Mouse (Mus musculus) liver, adult 2 months (tissue): ENCODE results near the gene Apobec4. TPM values are rescaled to one million over a fixed set of nuclear protein-coding genes. Genes with fewer than 3 reads are reported as not detected.
A peak's percentile ranks its signal among the peaks of the same experiment; 100 is the strongest.

Source experiments
- DNase-seq: peaks from one replicate; pipeline ENCODE4 v3.0.0-alpha.2; 2011; ENCODE audit warnings: low read depth, low spot score; ENCODE audit errors: extremely low read depth
- H3K27ac ChIP-seq: fragments of 200-500 bp; replicated peaks from 2 replicates; pipeline ENCODE4 v1.5.1; 2012; ENCODE audit warnings: low read depth, mild to moderate bottlenecking, control low read depth, inconsistent platforms, low read length; ENCODE audit not compliant: insufficient read depth
- H3K27me3 ChIP-seq: fragments of 200-500 bp; 2 replicates; pipeline ENCODE4 v1.6.1; 2012; ENCODE audit warnings: mild to moderate bottlenecking, moderate library complexity, low read length, inconsistent platforms; ENCODE audit not compliant: control insufficient read depth, insufficient read depth
- H3K36me3 ChIP-seq: fragments of 200-500 bp; 2 replicates; pipeline ENCODE4 v1.6.1; 2012; ENCODE audit warnings: low read length, inconsistent platforms; ENCODE audit not compliant: control insufficient read depth, insufficient read depth
- H3K4me1 ChIP-seq: fragments of 200-500 bp; 2 replicates; pipeline ENCODE4 v1.6.1; 2011; ENCODE audit warnings: low read length; ENCODE audit not compliant: control insufficient read depth, insufficient read depth
- H3K4me3 ChIP-seq: fragments of 200-500 bp; 2 replicates; pipeline ENCODE4 v1.5.1; 2011; ENCODE audit warnings: low read depth, mild to moderate bottlenecking, control low read depth, low read length, moderate library complexity; ENCODE audit not compliant: insufficient read depth
- H3K79me2 ChIP-seq: fragments of 200-500 bp; 2 replicates; pipeline ENCODE4 v1.6.1; 2012; ENCODE audit warnings: inconsistent platforms, mild to moderate bottlenecking, low read length, moderate library complexity; ENCODE audit not compliant: control insufficient read depth, insufficient read depth
- H3K9ac ChIP-seq: fragments of 200-500 bp; 2 replicates; pipeline ENCODE4 v1.6.1; 2012; ENCODE audit warnings: low read depth, mild to moderate bottlenecking, control low read depth, inconsistent platforms, low read length
- CTCF ChIP-seq: fragments of 200-500 bp; IDR thresholded peaks from 2 replicates; pipeline ENCODE4 v1.5.1; 2011; ENCODE audit warnings: low read depth, low read length, control low read depth
- POLR2A ChIP-seq: fragments of 200-500 bp; IDR thresholded peaks from 2 replicates; pipeline ENCODE4 v1.6.1; 2011; ENCODE audit warnings: low read length, control low read depth; ENCODE audit not compliant: insufficient read depth; ENCODE audit errors: extremely low read depth
- WGBS: fragments of 180-500 bp; shearing (Covaris S2); methylation state at CpG from one replicate; pipeline ENCODE4 v1.1.7; 2018; 5-methylcytosine and 5-hydroxymethylcytosine counted together
- polyA plus RNA-seq: library from polyadenylated mRNA; depleted of rRNA; stranded (reverse); fragments of >200 nt; gene quantifications from 2 replicates; pipeline ENCODE4 v1.2.3, GENCODE M21; 2012
- total RNA-seq: library from RNA; depleted of rRNA; stranded (reverse); fragments of >200 nt; gene quantifications from 2 replicates; pipeline ENCODE4 v1.2.3, GENCODE M21; 2014

The Apobec4 gene
- total and polyA plus RNA-seq, 2 experiments: not detected

DNA sequence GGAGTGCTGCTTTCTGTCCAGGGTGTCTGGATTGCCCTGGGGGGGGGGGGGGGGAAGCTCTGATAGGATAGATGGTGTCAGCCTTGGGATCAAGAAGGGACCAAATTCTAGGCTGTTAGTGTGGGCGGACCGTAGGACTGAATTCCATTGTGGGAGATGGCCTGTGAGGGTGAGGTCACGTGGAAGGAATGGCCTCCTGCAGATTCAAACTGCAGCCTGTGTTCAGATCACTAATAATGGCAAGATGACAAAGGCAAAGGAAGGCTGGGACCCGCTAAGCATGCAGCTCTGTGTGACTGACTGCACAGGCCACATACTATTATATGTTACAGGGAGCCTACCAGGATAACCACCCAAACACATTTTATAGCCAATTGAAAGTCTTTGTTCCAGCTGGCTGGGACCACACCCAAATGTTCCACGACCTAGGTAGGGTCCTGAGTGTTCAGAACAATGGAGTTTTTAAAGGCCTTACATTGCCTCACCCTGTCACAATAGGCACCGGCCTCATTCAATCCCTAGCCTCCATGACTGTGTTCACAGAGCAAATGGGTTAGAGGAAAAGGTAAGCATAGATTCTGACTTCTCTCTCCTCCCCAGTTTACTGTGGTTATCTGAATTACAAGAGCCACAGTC, 43.3 kb downstream of the Apobec4 start:
- no peak overlapping the region for H3K4me3 ChIP-seq
- H3K79me2 ChIP-seq: no peaks in the 10 kb centered on the region
- no peak overlapping the region for H3K9ac ChIP-seq
- H3K4me1 ChIP-seq: no peaks in the 10 kb centered on the region
- no peaks in the 10 kb centered on the region for H3K27me3 ChIP-seq
- no peak overlapping the region for H3K27ac ChIP-seq
- H3K36me3 ChIP-seq: no peaks in the 10 kb centered on the region
- no peak for TF ChIP-seq CTCF
- TF ChIP-seq POLR2A: no peak
- 86% methylated on average over 6 of the region's 6 CpGs for WGBS
- no peak for DNase-seq

DNA sequence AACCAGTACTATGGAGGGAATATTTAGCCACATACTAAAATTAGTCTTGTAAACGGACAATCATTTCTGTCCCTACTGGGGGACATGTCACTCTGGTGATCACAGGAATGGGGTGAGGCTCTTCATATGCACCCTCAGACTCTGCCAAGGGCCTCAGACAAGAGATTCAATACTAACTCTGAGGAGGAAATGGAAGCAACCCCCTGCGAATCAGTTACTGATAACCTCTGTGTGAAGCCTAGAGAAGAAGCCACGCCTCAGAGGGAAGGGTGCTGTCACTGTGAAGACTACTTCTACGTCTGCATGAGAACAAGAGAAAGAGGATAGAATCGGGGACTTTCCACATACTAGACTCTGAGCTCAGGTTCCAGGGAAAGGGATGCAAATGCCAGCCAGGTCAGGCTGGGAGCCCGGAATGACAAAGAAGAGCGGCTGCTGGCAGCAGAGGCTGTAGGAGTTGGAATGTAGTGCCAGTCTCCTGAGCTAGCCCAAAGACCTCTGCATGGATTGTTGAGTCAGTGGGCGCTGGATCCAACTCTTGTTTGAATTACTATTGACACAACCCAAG, 45.4 kb downstream of the Apobec4 start:
- no peak overlapping the region for H3K4me3 ChIP-seq
- no peaks in the 10 kb centered on the region for H3K36me3 ChIP-seq
- DNase-seq: no peak
- no peaks in the 10 kb centered on the region for H3K79me2 ChIP-seq
- 62% methylated on average over 8 of the region's 8 CpGs for WGBS
- no peaks in the 10 kb centered on the region for H3K27me3 ChIP-seq
- H3K4me1 ChIP-seq: no peaks in the 10 kb centered on the region
- no peak for TF ChIP-seq CTCF
- no peak for TF ChIP-seq POLR2A
- H3K9ac ChIP-seq: no peak overlapping the region
- no peak overlapping the region for H3K27ac ChIP-seq

GRCm38 (mm10) chr1:152796683-152797263, 46.4 kb downstream of the Apobec4 start:
- DNase-seq: peak; percentile 32
- H3K79me2 ChIP-seq: no peaks in the 10 kb centered on the region
- H3K4me3 ChIP-seq: no peak overlapping the region
- 88% methylated on average over 8 of the region's 8 CpGs for WGBS
- no peak overlapping the region for H3K27ac ChIP-seq
- no peak overlapping the region for H3K9ac ChIP-seq
- TF ChIP-seq POLR2A: no peak
- TF ChIP-seq CTCF: no peak
- H3K27me3 ChIP-seq: no peaks in the 10 kb centered on the region
- no peaks in the 10 kb centered on the region for H3K36me3 ChIP-seq
- H3K4me1 ChIP-seq: no peaks in the 10 kb centered on the region

- 62% methylated on average over 9 of the region's 9 CpGs for WGBS
- DNase-seq: peak; percentile 46
Measured at GRCm38 (mm10) chr1:152798125-152798524, 47.8 kb downstream of the Apobec4 start.

GRCm38 (mm10) chr1:152799897-152800296, 49.5 kb downstream of the Apobec4 start, which contains the start of gene Ncf2:
Gene Ncf2 (plus strand): TSS chr1:152800194.
- WGBS: 42% methylated on average over 2 of the region's 2 CpGs
- Histone ChIP-seq H3K27me3 (no peaks in the 10 kb centered on the region), H3K4me1 (no peaks in the 10 kb centered on the region), H3K4me3 (no peak within 1 kb of the TSS), H3K27ac (no peak within 1 kb of the TSS), H3K9ac (no peak within 1 kb of the TSS; the same call in 1 of the 2 replicates), H3K36me3 (no peaks in the 10 kb centered on the region), H3K79me2 (no peaks in the 10 kb centered on the region)
- no peak for DNase-seq
- TF ChIP-seq CTCF (no peak), POLR2A (no peak)

More at GRCm38 (mm10) chr1:152798125-152798524, 47.8 kb downstream of the Apobec4 start:
- Histone ChIP-seq H3K79me2 (no peaks in the 10 kb centered on the region), H3K36me3 (no peaks in the 10 kb centered on the region), H3K27me3 (no peaks in the 10 kb centered on the region), H3K4me1 (no peaks in the 10 kb centered on the region), H3K4me3 (no peak overlapping the region), H3K9ac (no peak overlapping the region), H3K27ac (no peak overlapping the region)
- no peak for TF ChIP-seq POLR2A
- TF ChIP-seq CTCF: no peak

- WGBS: 85% methylated on average over 13 of the region's 13 CpGs
Measured at GRCm38 (mm10) chr1:152800633-152801176, 50.4 kb downstream of the Apobec4 start.

More at GRCm38 (mm10) chr1:152800633-152801176, 50.4 kb downstream of the Apobec4 start:
- Histone ChIP-seq H3K4me1 (no peaks in the 10 kb centered on the region), H3K4me3 (no peak overlapping the region), H3K27ac (no peak overlapping the region), H3K27me3 (no peaks in the 10 kb centered on the region), H3K9ac (no peak overlapping the region; the same call in 1 of the 2 replicates), H3K36me3 (no peaks in the 10 kb centered on the region), H3K79me2 (no peaks in the 10 kb centered on the region)
- no peak for TF ChIP-seq CTCF
- TF ChIP-seq POLR2A: no peak
- no peak for DNase-seq
